Mouse (Mus musculus): Measurements from ENCODE around the gene Mxra8. TPM values are rescaled to one million over a fixed set of nuclear protein-coding genes. Genes with fewer than 3 reads are reported as not detected.

The Mxra8 gene
- polyA plus RNA-seq, 2 experiments = 3.9 to 5.4 TPM

GRCm38 (mm10) chr4:155892017-155892416 lies 52.5 kb downstream of the Mxra8 start:
- DNase-seq (ENCODE audit: low read depth in 3 of 3, low spot score in 3 of 3) (peak; percentile 70 to 72 (median 70)), ATAC-seq (ENCODE audit: insufficient read depth) (peak; percentile 90)
- no peak for TF ChIP-seq EP300 (IDR thresholded peaks at IDR 0.05; ENCODE audit: low read depth)
- peak; percentile 62 for TF ChIP-seq CTCF (IDR thresholded peaks at IDR 0.05; ENCODE audit: low read depth)
- Histone ChIP-seq H3K4me2 (ENCODE audit: low read depth) (peak overlapping the region; percentile 91), H3K36me3 (replicated peaks; ENCODE audit: control insufficient read depth, insufficient read depth, low read depth) (peaks cover 23% of the 10 kb centered on the region), H3K9me3 (ENCODE audit: control insufficient read depth, low read length) (no peaks in the 10 kb centered on the region), H3K27ac (peak overlapping the region; percentile 92), H3K27me3 (ENCODE audit: control insufficient read depth, insufficient read depth, low read length) (no peaks in the 10 kb centered on the region), H3K4me1 (replicated peaks; ENCODE audit: control insufficient read depth in 2 of 2, insufficient read depth in 2 of 2, low read length in 1 of 2) (peaks cover 16 to 32% of the 10 kb centered on the region in 2 experiments), H3K9ac (replicated peaks) (peak overlapping the region; percentile 95), H3K4me3 (ENCODE audit: insufficient read depth in 1 of 2, low read depth in 2 of 2, low read length in 2 of 2) (peak overlapping the region; percentile 71 to 90)
- under 1% methylated on average over 52 of the region's 56 CpGs for WGBS (ENCODE audit: insufficient replicate concordance)

- no peaks in the 10 kb centered on the region for H3K9me3 ChIP-seq (ENCODE audit: control insufficient read depth, low read length)
- DNase-seq (ENCODE audit: low read depth in 3 of 3, low spot score in 3 of 3) (peak in 1 of 3 experiments; percentile 26), ATAC-seq (ENCODE audit: insufficient read depth) (peak; percentile 36)
- H3K27me3 ChIP-seq (ENCODE audit: control insufficient read depth, insufficient read depth, low read length) = no peaks in the 10 kb centered on the region
- H3K27ac ChIP-seq = peak overlapping the region; percentile 14; the same call in 1 of the 2 replicates
- TF ChIP-seq CTCF (IDR thresholded peaks at IDR 0.05; ENCODE audit: low read depth) (no peak), EP300 (IDR thresholded peaks at IDR 0.05; ENCODE audit: low read depth) (no peak)
- H3K9ac ChIP-seq (replicated peaks) = peak overlapping the region; percentile 95
- peaks cover 19% of the 10 kb centered on the region for H3K36me3 ChIP-seq (replicated peaks; ENCODE audit: control insufficient read depth, insufficient read depth, low read depth)
- peak overlapping the region; percentile 91 for H3K4me2 ChIP-seq (ENCODE audit: low read depth)
- peaks cover 16 to 32% of the 10 kb centered on the region in 2 experiments for H3K4me1 ChIP-seq (replicated peaks; ENCODE audit: control insufficient read depth in 2 of 2, insufficient read depth in 2 of 2, low read length in 1 of 2)
- WGBS (ENCODE audit: insufficient replicate concordance) = 5% methylated on average over 37 of the region's 37 CpGs
- H3K4me3 ChIP-seq (ENCODE audit: insufficient read depth in 1 of 2, low read depth in 2 of 2, low read length in 2 of 2) = peak overlapping the region; percentile 71 to 90
Observed at GRCm38 (mm10) chr4:155892438-155893211, 53.1 kb downstream of the Mxra8 start.

- peak overlapping the region; percentile 95 for H3K9ac ChIP-seq (replicated peaks)
- peaks cover 16 to 32% of the 10 kb centered on the region in 2 experiments for H3K4me1 ChIP-seq (replicated peaks; ENCODE audit: control insufficient read depth in 2 of 2, insufficient read depth in 2 of 2, low read length in 1 of 2)
- no peaks in the 10 kb centered on the region for H3K9me3 ChIP-seq (ENCODE audit: control insufficient read depth, low read length)
- TF ChIP-seq CTCF (IDR thresholded peaks at IDR 0.05; ENCODE audit: low read depth) (no peak), EP300 (IDR thresholded peaks at IDR 0.05; ENCODE audit: low read depth) (no peak)
- no peak for ATAC-seq (ENCODE audit: insufficient read depth)
- peak overlapping the region; percentile 91 for H3K4me2 ChIP-seq (ENCODE audit: low read depth)
- peak overlapping the region; percentile 19; the same call in 1 of the 2 replicates for H3K27ac ChIP-seq
- H3K27me3 ChIP-seq (ENCODE audit: control insufficient read depth, insufficient read depth, low read length) = no peaks in the 10 kb centered on the region
- no peak for DNase-seq (ENCODE audit: low read depth in 3 of 3, low spot score in 3 of 3)
- WGBS (ENCODE audit: insufficient replicate concordance) = 65% methylated on average over 8 of the region's 8 CpGs
- peaks cover 16% of the 10 kb centered on the region for H3K36me3 ChIP-seq (replicated peaks; ENCODE audit: control insufficient read depth, insufficient read depth, low read depth)
- H3K4me3 ChIP-seq (ENCODE audit: insufficient read depth in 1 of 2, low read depth in 2 of 2, low read length in 2 of 2) = peak overlapping the region; percentile 71 to 90
Observed at GRCm38 (mm10) chr4:155893212-155893690, 53.8 kb downstream of the Mxra8 start.

Small RNA genes lying within 50 kb of the gene (microRNA-seq; reads per million reads assigned to microRNA genes)
- not detected for gene Gm27743

Other genes with a start within 250 kb of the Mxra8 start
- 4.1 and 4.2 TPM in 2 replicates for gene Slc35e2, start 238.3 kb upstream of the Mxra8 start, polyA plus RNA-seq (2012; rRNA removed)
- 6.7 and 7.9 TPM in 2 replicates for gene Slc35e2, start 238.3 kb upstream of the Mxra8 start, polyA plus RNA-seq (2014; fragmentation: Nextera tagmentation; extraction: Ambion mirVana)
- 12.6 and 21.4 TPM in 2 replicates for gene Cdk11b, start 214.8 kb upstream of the Mxra8 start, polyA plus RNA-seq (2012; rRNA removed)
- 16.3 and 19.4 TPM in 2 replicates for gene Cdk11b, start 214.8 kb upstream of the Mxra8 start, polyA plus RNA-seq (2014; fragmentation: Nextera tagmentation; extraction: Ambion mirVana)
- gene Gm10563, start 194.3 kb upstream of the Mxra8 start, polyA plus RNA-seq (2012; rRNA removed) = not detected in 2 replicates
- gene Gm10563, start 194.3 kb upstream of the Mxra8 start, polyA plus RNA-seq (2014; fragmentation: Nextera tagmentation; extraction: Ambion mirVana) = not detected in 2 replicates
- 3.4 and 5.4 TPM in 2 replicates for gene Mmp23, start 186.3 kb upstream of the Mxra8 start, polyA plus RNA-seq (2012; rRNA removed)
- gene Mmp23, start 186.3 kb upstream of the Mxra8 start, polyA plus RNA-seq (2014; fragmentation: Nextera tagmentation; extraction: Ambion mirVana) = 2.8 TPM in 2 replicates
- 4.8 and 4.9 TPM in 2 replicates for gene Mib2, start 170.5 kb upstream of the Mxra8 start, polyA plus RNA-seq (2012; rRNA removed)
- 1.8 and 1.9 TPM in 2 replicates for gene Mib2, start 170.5 kb upstream of the Mxra8 start, polyA plus RNA-seq (2014; fragmentation: Nextera tagmentation; extraction: Ambion mirVana)
- 0.58 and 0.87 TPM in 2 replicates for gene Fndc10, start 145.3 kb upstream of the Mxra8 start, polyA plus RNA-seq (2012; rRNA removed)
- 0.10 and 0.15 TPM in 2 replicates for gene Fndc10, start 145.3 kb upstream of the Mxra8 start, polyA plus RNA-seq (2014; fragmentation: Nextera tagmentation; extraction: Ambion mirVana)
- gene Ssu72, start 134.9 kb upstream of the Mxra8 start, polyA plus RNA-seq (2012; rRNA removed) = 38.6 and 39.5 TPM in 2 replicates
- 53.9 and 56.9 TPM in 2 replicates for gene Ssu72, start 134.9 kb upstream of the Mxra8 start, polyA plus RNA-seq (2014; fragmentation: Nextera tagmentation; extraction: Ambion mirVana)
- 0.06 and 0.17 TPM in 2 replicates for gene Tmem240, start 104.9 kb upstream of the Mxra8 start, polyA plus RNA-seq (2012; rRNA removed)
- 0.06 TPM in 1 of 2 replicates, not detected in the other for gene Tmem240, start 104.9 kb upstream of the Mxra8 start, polyA plus RNA-seq (2014; fragmentation: Nextera tagmentation; extraction: Ambion mirVana)
- gene Atad3a, start 78.6 kb upstream of the Mxra8 start, polyA plus RNA-seq (2012; rRNA removed) = 28.7 and 41.8 TPM in 2 replicates
- 31.2 and 38.7 TPM in 2 replicates for gene Atad3a, start 78.6 kb upstream of the Mxra8 start, polyA plus RNA-seq (2014; fragmentation: Nextera tagmentation; extraction: Ambion mirVana)
- 0.13 and 0.15 TPM in 2 replicates for gene Vwa1, start 65.0 kb upstream of the Mxra8 start, polyA plus RNA-seq (2012; rRNA removed)
- 0.14 and 0.19 TPM in 2 replicates for gene Vwa1, start 65.0 kb upstream of the Mxra8 start, polyA plus RNA-seq (2014; fragmentation: Nextera tagmentation; extraction: Ambion mirVana)
- 0.28 and 0.32 TPM in 2 replicates for gene Tmem88b, start 53.8 kb upstream of the Mxra8 start, polyA plus RNA-seq (2012; rRNA removed)
- gene Tmem88b, start 53.8 kb upstream of the Mxra8 start, polyA plus RNA-seq (2014; fragmentation: Nextera tagmentation; extraction: Ambion mirVana) = 0.04 and 0.11 TPM in 2 replicates
- 0.02 and 0.03 TPM in 2 replicates for gene Ankrd65, start 49.2 kb upstream of the Mxra8 start, polyA plus RNA-seq (2012; rRNA removed)
- not detected in 2 replicates for gene Ankrd65, start 49.2 kb upstream of the Mxra8 start, polyA plus RNA-seq (2014; fragmentation: Nextera tagmentation; extraction: Ambion mirVana)
- 41.6 and 62.8 TPM in 2 replicates for gene Mrpl20, start 36.8 kb upstream of the Mxra8 start, polyA plus RNA-seq (2012; rRNA removed)
- 197 and 200 TPM in 2 replicates for gene Mrpl20, start 36.8 kb upstream of the Mxra8 start, polyA plus RNA-seq (2014; fragmentation: Nextera tagmentation; extraction: Ambion mirVana)
- 43.3 and 65.8 TPM in 2 replicates for gene Ccnl2, start 27.2 kb upstream of the Mxra8 start, polyA plus RNA-seq (2012; rRNA removed)
- gene Ccnl2, start 27.2 kb upstream of the Mxra8 start, polyA plus RNA-seq (2014; fragmentation: Nextera tagmentation; extraction: Ambion mirVana) = 51.2 and 57.2 TPM in 2 replicates
- gene Aurkaip1, start 8.4 kb upstream of the Mxra8 start, polyA plus RNA-seq (2012; rRNA removed) = 67.4 and 77.0 TPM in 2 replicates
- gene Aurkaip1, start 8.4 kb upstream of the Mxra8 start, polyA plus RNA-seq (2014; fragmentation: Nextera tagmentation; extraction: Ambion mirVana) = 117 and 120 TPM in 2 replicates
- 20.9 and 24.5 TPM in 2 replicates for gene Dvl1, start 7.7 kb downstream of the Mxra8 start, polyA plus RNA-seq (2012; rRNA removed)
- gene Dvl1, start 7.7 kb downstream of the Mxra8 start, polyA plus RNA-seq (2014; fragmentation: Nextera tagmentation; extraction: Ambion mirVana) = 2.8 and 3.9 TPM in 2 replicates
- 0.08 and 0.09 TPM in 2 replicates for gene Tas1r3, start 23.7 kb downstream of the Mxra8 start, polyA plus RNA-seq (2012; rRNA removed)
- gene Tas1r3, start 23.7 kb downstream of the Mxra8 start, polyA plus RNA-seq (2014; fragmentation: Nextera tagmentation; extraction: Ambion mirVana) = 0.04 and 0.06 TPM in 2 replicates
- gene Cptp, start 29.8 kb downstream of the Mxra8 start, polyA plus RNA-seq (2012; rRNA removed) = 5.6 and 6.6 TPM in 2 replicates
- gene Cptp, start 29.8 kb downstream of the Mxra8 start, polyA plus RNA-seq (2014; fragmentation: Nextera tagmentation; extraction: Ambion mirVana) = 7.6 and 9.4 TPM in 2 replicates
- 16.7 and 22.1 TPM in 2 replicates for gene Ints11, start 29.9 kb downstream of the Mxra8 start, polyA plus RNA-seq (2012; rRNA removed)
- gene Ints11, start 29.9 kb downstream of the Mxra8 start, polyA plus RNA-seq (2014; fragmentation: Nextera tagmentation; extraction: Ambion mirVana) = 34.0 and 34.6 TPM in 2 replicates
- gene Pusl1, start 52.1 kb downstream of the Mxra8 start, polyA plus RNA-seq (2012; rRNA removed) = 16.8 and 19.4 TPM in 2 replicates
- 12.9 and 14.9 TPM in 2 replicates for gene Pusl1, start 52.1 kb downstream of the Mxra8 start, polyA plus RNA-seq (2014; fragmentation: Nextera tagmentation; extraction: Ambion mirVana)
- 9.4 and 9.6 TPM in 2 replicates for gene Acap3, start 52.1 kb downstream of the Mxra8 start, polyA plus RNA-seq (2012; rRNA removed)
- gene Acap3, start 52.1 kb downstream of the Mxra8 start, polyA plus RNA-seq (2014; fragmentation: Nextera tagmentation; extraction: Ambion mirVana) = 4.7 and 5.5 TPM in 2 replicates
- gene Ube2j2, start 104.2 kb downstream of the Mxra8 start, polyA plus RNA-seq (2012; rRNA removed) = 19.9 and 36.9 TPM in 2 replicates
- 61.5 and 62.3 TPM in 2 replicates for gene Ube2j2, start 104.2 kb downstream of the Mxra8 start, polyA plus RNA-seq (2014; fragmentation: Nextera tagmentation; extraction: Ambion mirVana)
- 37.4 and 43.2 TPM in 2 replicates for gene C1qtnf12, start 122.6 kb downstream of the Mxra8 start, polyA plus RNA-seq (2012; rRNA removed)
- gene C1qtnf12, start 122.6 kb downstream of the Mxra8 start, polyA plus RNA-seq (2014; fragmentation: Nextera tagmentation; extraction: Ambion mirVana) = 85.1 and 96.2 TPM in 2 replicates
- gene B3galt6, start 153.0 kb downstream of the Mxra8 start, polyA plus RNA-seq (2012; rRNA removed) = 2.8 and 2.9 TPM in 2 replicates
- gene B3galt6, start 153.0 kb downstream of the Mxra8 start, polyA plus RNA-seq (2014; fragmentation: Nextera tagmentation; extraction: Ambion mirVana) = 3.7 TPM in 2 replicates
- 20.1 and 26.8 TPM in 2 replicates for gene Sdf4, start 153.2 kb downstream of the Mxra8 start, polyA plus RNA-seq (2012; rRNA removed)
- gene Sdf4, start 153.2 kb downstream of the Mxra8 start, polyA plus RNA-seq (2014; fragmentation: Nextera tagmentation; extraction: Ambion mirVana) = 72.1 and 79.4 TPM in 2 replicates
- 1.0 and 1.8 TPM in 2 replicates for gene Tnfrsf4, start 174.2 kb downstream of the Mxra8 start, polyA plus RNA-seq (2012; rRNA removed)
- gene Tnfrsf4, start 174.2 kb downstream of the Mxra8 start, polyA plus RNA-seq (2014; fragmentation: Nextera tagmentation; extraction: Ambion mirVana) = 0.13 TPM in 2 replicates
- gene Tnfrsf18, start 186.5 kb downstream of the Mxra8 start, polyA plus RNA-seq (2012; rRNA removed) = 0.39 and 0.92 TPM in 2 replicates
- gene Tnfrsf18, start 186.5 kb downstream of the Mxra8 start, polyA plus RNA-seq (2014; fragmentation: Nextera tagmentation; extraction: Ambion mirVana) = 0.39 and 0.53 TPM in 2 replicates
- 0.42 and 0.71 TPM in 2 replicates for gene Ttll10, start 219.7 kb downstream of the Mxra8 start, polyA plus RNA-seq (2012; rRNA removed)
- 0.28 and 0.38 TPM in 2 replicates for gene Ttll10, start 219.7 kb downstream of the Mxra8 start, polyA plus RNA-seq (2014; fragmentation: Nextera tagmentation; extraction: Ambion mirVana)